Mouse (Mus musculus) ES-Bruce4 (cell line): ENCODE data around the gene Gm21750.

Source experiments
- CTCF ChIP-seq: IDR thresholded peaks from one replicate; pipeline ENCODE4 v1.8.1; 2011; ENCODE audit warnings: low read depth, low read length
- EP300 ChIP-seq: IDR thresholded peaks from 2 replicates; pipeline ENCODE4 v1.6.1; 2011; ENCODE audit warnings: low read depth, low read length; ENCODE audit not compliant: insufficient read depth
- POLR2A ChIP-seq: IDR thresholded peaks from one replicate; pipeline ENCODE4 v1.8.1; 2011; ENCODE audit warnings: low read length; ENCODE audit not compliant: insufficient read depth

DNA sequence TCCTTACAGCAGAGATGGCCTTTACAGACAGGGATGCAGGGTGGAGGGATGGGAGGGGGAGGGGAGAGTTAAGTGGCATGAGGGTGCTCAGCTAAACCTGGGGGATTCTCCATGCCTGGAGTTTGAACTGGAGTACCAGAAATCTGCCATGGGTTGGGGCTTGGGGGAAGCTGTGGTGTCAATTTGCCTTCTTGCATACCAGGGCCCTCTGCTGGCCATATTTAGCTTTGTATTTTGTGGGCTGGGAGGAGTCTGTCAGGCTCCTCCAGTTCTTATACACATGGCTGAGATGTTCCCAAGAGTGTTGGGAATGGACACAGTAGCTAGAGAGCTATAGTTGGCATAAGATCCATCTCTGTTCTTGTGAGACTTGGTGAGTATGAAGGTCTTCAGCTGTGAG is 23.6 kb upstream of the Gm21750 start:
- TF ChIP-seq CTCF (peak; percentile 16), POLR2A (no peak), EP300 (no peak)
